Mouse (Mus musculus) gastrocnemius, adult 8-10 months (tissue): ENCODE results near the gene Morn1. TPM values are rescaled to one million over a fixed set of nuclear protein-coding genes. Genes with fewer than 3 reads are reported as not detected.
A peak's percentile ranks its signal among the peaks of the same experiment; 100 is the strongest.

ENCODE experiments used
- DNase-seq, 2 experiments: peaks; one replicate each; pipeline ENCODE4 v3.0.0; 2022; ENCODE audit warnings: low spot score in 2 of 2
- total RNA-seq, 4 experiments: library from RNA; stranded (reverse); gene quantifications; 2 replicates each; pipeline ENCODE4 v1.2.4; 2022

Morn1 gene
- total RNA-seq, 4 experiments from 2014 or later, result 1.2 to 2.1 (median 1.4) TPM

- no peak for DNase-seq
Observed at GRCm38 (mm10) chr4:155118278-155118677, 31.9 kb downstream of the Morn1 start.

DNA sequence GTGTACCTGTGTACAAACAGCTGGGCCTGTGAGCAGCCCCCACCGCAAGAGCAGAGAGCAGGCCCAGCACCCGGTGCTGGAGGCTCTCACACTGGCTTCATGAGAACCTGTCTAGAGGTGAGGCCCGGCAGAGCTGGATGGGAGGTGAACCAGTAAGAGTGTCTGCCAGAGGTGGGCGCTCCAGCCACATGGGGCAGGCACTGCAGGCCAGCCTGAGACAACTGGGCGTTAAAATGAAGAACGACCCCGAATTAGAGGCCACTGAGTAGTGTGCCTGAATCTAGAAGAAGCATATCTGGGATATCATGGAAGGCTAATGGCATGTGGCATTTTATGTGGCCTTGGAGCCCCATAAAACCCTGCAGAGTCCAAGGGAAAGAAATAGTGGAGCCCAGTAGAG, 33.7 kb downstream of the Morn1 start:
- DNase-seq, result no peak

DNA sequence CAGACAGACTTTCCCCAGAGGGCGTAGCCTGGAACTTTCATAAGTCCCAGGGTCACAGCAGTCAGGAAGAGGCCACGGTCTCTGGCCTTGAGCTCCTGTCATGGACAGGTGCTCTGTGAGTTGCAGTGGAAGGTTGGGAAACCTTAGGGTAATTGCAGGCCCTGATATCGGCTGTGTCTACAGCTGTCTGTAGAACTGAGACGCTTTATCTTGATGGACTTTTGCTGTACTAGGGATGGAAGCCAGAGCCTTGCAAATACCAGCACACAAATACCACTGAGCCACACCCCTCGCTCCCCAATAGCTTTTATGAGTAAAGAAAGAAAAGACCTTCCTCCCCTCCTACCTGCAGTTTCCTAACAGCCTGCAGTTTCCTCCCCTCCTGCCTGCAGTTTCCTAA, 34.2 kb downstream of the Morn1 start:
- DNase-seq, result no peak

DNA sequence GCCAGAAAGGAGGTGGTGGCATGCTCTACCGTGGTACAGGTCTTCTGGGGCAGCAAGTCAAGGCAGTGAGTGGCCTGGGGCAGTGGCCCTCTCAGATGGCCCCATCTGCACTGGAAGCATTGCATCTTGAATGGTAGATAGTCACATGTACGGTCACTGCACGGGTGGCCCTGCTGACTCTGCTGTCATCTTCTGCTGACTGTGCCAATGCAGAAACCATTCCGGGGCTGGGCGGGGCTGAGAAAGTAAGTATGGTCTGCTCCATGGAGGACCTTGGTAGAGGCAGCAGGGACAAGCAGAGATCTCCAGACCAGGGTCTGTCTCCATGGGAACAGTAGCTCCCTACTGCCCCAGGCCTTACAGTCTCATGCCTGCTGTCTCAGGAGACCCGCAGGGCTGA, 34.8 kb downstream of the Morn1 start:
- DNase-seq, result no peak

DNA sequence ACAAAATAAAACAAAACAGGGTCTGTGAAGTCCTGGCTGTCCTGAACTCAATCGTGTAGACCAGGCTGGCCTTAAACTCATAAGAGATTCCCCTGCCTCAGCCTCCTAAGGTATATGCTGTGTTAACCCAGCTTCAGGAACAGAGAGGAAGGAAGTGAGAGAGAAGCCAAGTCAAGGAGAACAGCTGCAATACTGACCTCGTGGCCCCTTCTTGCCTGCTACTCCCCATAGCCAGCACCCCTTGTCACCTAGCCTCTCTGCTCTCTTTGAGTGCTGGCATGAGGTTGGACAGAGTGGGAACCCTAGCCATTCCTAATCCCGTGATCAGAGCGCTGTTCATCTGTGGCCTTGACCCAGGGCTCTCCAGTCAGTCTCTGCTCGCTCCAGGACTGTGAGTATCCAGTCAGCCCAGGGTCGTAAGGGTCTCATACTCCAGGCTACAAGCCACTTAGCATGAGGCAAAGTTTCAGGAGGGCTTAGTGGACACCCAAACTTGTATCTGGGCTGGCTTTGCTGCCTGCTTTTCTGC, 35.6 kb downstream of the Morn1 start:
- DNase-seq, result no peak

DNA sequence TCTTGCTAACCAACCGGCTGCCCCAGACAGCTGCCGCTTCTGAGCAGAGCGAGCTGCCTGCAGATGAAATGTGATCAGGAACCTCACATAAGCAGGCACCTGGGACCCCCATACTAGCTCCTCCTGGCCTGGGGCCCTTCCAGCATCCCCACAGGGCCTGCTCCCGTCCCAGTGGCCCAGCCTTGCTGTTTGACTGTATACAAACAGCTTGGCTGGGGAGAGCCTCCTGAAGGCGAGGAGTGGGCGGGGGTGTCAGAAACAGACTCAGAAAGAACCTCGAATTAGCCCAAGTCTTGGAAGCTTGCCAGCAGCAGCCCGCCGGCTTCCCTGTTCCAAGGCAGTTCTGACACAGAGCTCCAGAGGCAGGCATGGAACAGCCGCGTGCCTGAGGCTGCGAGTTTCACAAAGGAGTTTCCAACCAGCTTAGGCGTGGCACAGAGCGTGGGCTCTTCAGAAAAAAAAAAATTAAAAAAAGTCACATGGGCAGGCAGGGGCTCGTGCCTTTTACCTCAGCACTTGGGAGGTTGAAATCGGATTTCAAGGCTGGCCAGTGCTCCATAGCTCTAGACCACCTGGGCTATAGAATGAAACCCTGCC, 36.2 kb downstream of the Morn1 start:
- peak; percentile 47 to 63 for DNase-seq

DNA sequence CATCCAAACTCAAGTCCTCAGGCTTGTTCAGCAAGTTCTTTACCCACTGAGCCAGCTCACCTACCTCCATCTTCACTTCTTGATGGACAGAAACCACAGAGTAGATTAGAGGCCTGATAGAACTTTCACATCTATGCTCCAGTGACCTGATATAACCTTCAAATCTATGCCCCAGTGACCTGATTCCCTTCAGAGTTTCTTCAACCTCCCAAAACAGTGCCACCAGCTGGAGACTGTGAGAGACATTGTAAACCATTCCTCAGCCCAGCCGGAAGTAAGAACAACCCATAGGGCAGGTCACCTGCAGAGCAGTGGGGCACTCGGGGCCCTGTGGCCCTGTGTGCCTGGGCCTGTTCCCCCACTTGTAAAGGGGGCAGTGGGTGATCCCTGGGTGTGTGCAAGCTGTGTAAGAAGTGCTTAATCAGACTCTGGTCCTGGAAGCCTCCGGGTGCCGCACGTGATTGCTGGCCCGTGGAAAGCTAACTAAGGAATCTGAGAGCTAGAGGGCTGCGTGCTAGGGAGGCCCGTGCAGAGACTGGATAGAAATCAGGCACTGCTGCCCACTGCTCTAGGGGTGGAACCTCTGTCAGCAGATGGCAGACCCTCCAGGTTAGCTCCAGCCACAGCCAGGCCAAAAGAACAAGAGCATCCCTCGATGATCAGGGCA, 37.6 kb downstream of the Morn1 start:
- no peak for DNase-seq

GRCm38 (mm10) chr4:155125310-155125709, 38.9 kb downstream of the Morn1 start:
- DNase-seq, result no peak

- DNase-seq, result no peak
Observed at GRCm38 (mm10) chr4:155126194-155126593, 39.8 kb downstream of the Morn1 start.

- DNase-seq, result no peak
Observed at GRCm38 (mm10) chr4:155126602-155127372, 40.4 kb downstream of the Morn1 start.

GRCm38 (mm10) chr4:155128411-155128810, 42.0 kb downstream of the Morn1 start:
- no peak for DNase-seq

GRCm38 (mm10) chr4:155129132-155129917, 42.9 kb downstream of the Morn1 start:
- no peak for DNase-seq

DNA sequence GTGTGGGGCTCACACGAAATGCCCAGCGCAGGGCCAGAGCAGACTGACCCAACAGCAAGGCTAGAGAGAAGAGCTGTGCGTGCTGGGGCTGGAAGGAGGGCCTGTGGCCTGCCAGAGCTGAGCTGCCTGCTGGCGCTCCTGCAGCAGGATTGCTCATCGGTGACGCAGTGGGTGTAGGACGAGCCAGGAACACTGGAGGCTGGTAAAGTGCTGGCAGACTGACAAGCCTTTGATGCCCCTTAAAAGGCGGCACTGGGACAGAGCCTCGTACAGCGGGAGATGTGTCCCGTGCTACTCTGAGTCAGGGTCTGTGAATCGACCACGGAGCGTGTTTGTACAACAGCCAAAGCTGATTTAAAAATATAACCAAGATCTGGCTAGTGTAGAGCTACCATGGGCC, 43.6 kb downstream of the Morn1 start:
- DNase-seq, result peak; percentile 85 to 87

DNA sequence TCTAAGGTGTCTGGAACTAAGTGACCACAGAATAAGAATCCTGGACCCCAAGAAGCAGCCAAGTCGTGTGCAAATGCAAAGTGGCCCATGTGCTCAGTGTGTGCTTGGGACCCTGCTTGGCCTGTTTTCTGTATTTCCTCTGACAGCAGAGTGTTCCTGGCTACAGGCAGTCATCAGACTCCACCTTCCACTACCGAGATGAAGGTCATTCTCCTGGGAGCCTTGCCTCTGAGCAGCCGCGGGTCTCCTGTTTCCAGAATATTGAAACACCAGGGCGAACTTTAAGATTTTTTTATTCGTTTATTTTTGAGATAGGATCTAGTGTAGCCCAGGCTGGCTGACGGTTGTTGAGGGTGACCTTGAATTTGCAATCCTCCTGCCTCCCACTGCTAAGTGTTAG, 44.2 kb downstream of the Morn1 start:
- no peak for DNase-seq

- DNase-seq, result no peak
Observed at GRCm38 (mm10) chr4:155133188-155133587, 46.8 kb downstream of the Morn1 start.

- no peak for DNase-seq
Observed at GRCm38 (mm10) chr4:155133658-155134417, 47.5 kb downstream of the Morn1 start.

GRCm38 (mm10) chr4:155134686-155135172, 48.4 kb downstream of the Morn1 start:
- DNase-seq, result no peak

GRCm38 (mm10) chr4:155135909-155136585, 49.7 kb downstream of the Morn1 start:
- no peak for DNase-seq

- DNase-seq, result no peak
Observed at GRCm38 (mm10) chr4:155137891-155138290, 51.5 kb downstream of the Morn1 start.

GRCm38 (mm10) chr4:155138451-155138850, 52.1 kb downstream of the Morn1 start:
- DNase-seq, result no peak
